In the genomic region with DNA sequence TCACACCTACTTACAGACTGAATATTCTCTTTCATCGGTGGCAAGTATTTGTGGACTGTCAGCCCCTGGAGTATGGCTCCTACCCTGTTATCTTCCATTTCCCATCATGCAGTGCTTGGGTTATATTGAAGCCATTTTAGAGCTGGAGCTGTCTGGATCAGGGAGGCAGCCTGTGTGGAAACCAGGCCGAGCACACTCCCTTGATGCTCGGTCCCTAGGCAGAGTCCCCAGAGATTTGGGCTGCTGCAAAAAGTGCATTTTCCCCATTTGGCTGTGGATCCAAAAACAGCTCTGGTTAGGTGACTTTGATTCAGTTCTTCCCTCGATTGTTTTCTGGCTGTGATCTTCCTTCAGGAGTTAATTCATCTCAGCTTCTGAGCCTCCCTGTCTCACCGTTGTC, we compare ENCODE assay signal across 9 mouse cellular contexts. TPM values are rescaled to one million over a fixed set of nuclear protein-coding genes. Genes with fewer than 3 reads are reported as not detected.
DNase-seq lines count a peak whose midpoint lies in the region; ATAC-seq and TF ChIP-seq lines count a peak whose summit lies in the region.
"Had no signal": no experiment of that assay in that cellular context is flagged by ENCODE, and none has a peak within 500 bp of the region (broad histone marks: within the 10 kb centered on the region; RNA-seq: fewer than 3 reads in every experiment).

No protein-coding gene starts in this region.

- TF ChIP-seq POLR2A in CH12.LX (IDR thresholded peaks at IDR 0.05; ENCODE audit: low read depth, low read length): no peak

- in situ Hi-C loops in CH12.LX (cut with MboI; ENCODE audit: low pct_ligation_motif_present, low pct_unique_long_range_greater_than_20kb, low sequenced_read_pairs): no loop called here

- no peak for TF ChIP-seq RAD21 in CH12.LX (IDR thresholded peaks at IDR 0.05; ENCODE audit: low read depth, low read length)

- WGBS in heart, embryonic 16.5 days: 51% methylated on average over 5 of the region's 5 CpGs
- WGBS in embryonic facial prominence, embryonic 14.5 days: 66% methylated on average over 5 of the region's 5 CpGs
- 64% methylated on average over 5 of the region's 5 CpGs for WGBS in liver, embryonic 14.5 days (ENCODE audit: insufficient replicate concordance)

- H3K9ac ChIP-seq in heart, embryonic 16.5 days (ENCODE audit: low read length): peak overlapping the region; percentile 47
- H3K9ac ChIP-seq in CH12.LX (ENCODE audit: insufficient read depth, low read depth): peak overlapping the region; percentile 30; the same call in 1 of the 2 replicates
- no peak overlapping the region for H3K9ac ChIP-seq in embryonic facial prominence, embryonic 14.5 days (ENCODE audit: low read depth, low read length)
- no peak overlapping the region; the same call in 1 of the 2 replicates for H3K9ac ChIP-seq in liver, embryonic 14.5 days (replicated peaks)

- peak overlapping the region; percentile 14; the same call in 1 of the 2 replicates for H3K4me3 ChIP-seq in heart, embryonic 16.5 days (ENCODE audit: low read length)
- peak overlapping the region in 2 of 3 experiments; percentile 11 to 88 for H3K4me3 ChIP-seq in CH12.LX (replicated peaks in 1 of 3; ENCODE audit: low read depth in 2 of 3, low read length in 2 of 3, poor library complexity in 1 of 3)
- no peak overlapping the region for H3K4me3 ChIP-seq in embryonic facial prominence, embryonic 14.5 days (ENCODE audit: low read depth, low read length)
- peak overlapping the region in 1 of 2 experiments; percentile 85; a peak in 1 of 4 replicates for H3K4me3 ChIP-seq in liver, embryonic 14.5 days (ENCODE audit: insufficient read depth in 1 of 2, low read depth in 2 of 2, low read length in 2 of 2)

- TF ChIP-seq CTCF in CH12.LX (conservative IDR thresholded peaks at IDR 0.05 in 1 of 2, IDR thresholded peaks at IDR 0.05 in 1 of 2; ENCODE audit: low read depth in 2 of 2, low read length in 2 of 2): no peak
- no peak for TF ChIP-seq CTCF in liver, embryonic 14.5 days (IDR thresholded peaks at IDR 0.05; ENCODE audit: low read depth)

- no peak for DNase-seq in heart, adult 8-10 months (ENCODE audit: low spot score)
- DNase-seq in CH12.LX (ENCODE audit: extremely low read depth): peak; percentile 14
- DNase-seq in embryonic facial prominence, embryonic 14.5 days (ENCODE audit: low spot score): no peak
- no peak for DNase-seq in liver, embryonic 14.5 days (ENCODE audit: low read depth in 3 of 3, low spot score in 3 of 3)
- DNase-seq in ovary, postnatal 14 days (ENCODE audit: low spot score): no peak
- DNase-seq in ovary, postnatal 36 days (ENCODE audit: low spot score): no peak
- DNase-seq: kidney, adult 11 months had no signal

- peaks cover 31% of the 10 kb centered on the region for H3K4me1 ChIP-seq in heart, embryonic 16.5 days (ENCODE audit: control insufficient read depth, insufficient read depth, low read length)
- H3K4me1 ChIP-seq in CH12.LX (ENCODE audit: control insufficient read depth in 1 of 2, insufficient read depth in 2 of 2): peaks cover 6 to 26% of the 10 kb centered on the region in 2 experiments
- H3K4me1 ChIP-seq in embryonic facial prominence, embryonic 14.5 days (ENCODE audit: control insufficient read depth, insufficient read depth, low read length): peaks cover 14% of the 10 kb centered on the region
- peaks cover 14 to 19% of the 10 kb centered on the region in 2 experiments for H3K4me1 ChIP-seq in liver, embryonic 14.5 days (replicated peaks; ENCODE audit: control insufficient read depth in 2 of 2, insufficient read depth in 2 of 2, low read length in 1 of 2)

- H3K9me3 ChIP-seq in heart, embryonic 16.5 days (replicated peaks; ENCODE audit: control insufficient read depth, low read length): no peaks in the 10 kb centered on the region
- H3K9me3 ChIP-seq in CH12.LX (replicated peaks; ENCODE audit: low read length): no peaks in the 10 kb centered on the region
- no peaks in the 10 kb centered on the region for H3K9me3 ChIP-seq in embryonic facial prominence, embryonic 14.5 days (ENCODE audit: control insufficient read depth, low read length)
- H3K9me3 ChIP-seq in liver, embryonic 14.5 days (ENCODE audit: control insufficient read depth, low read length): no peaks in the 10 kb centered on the region

- dilution Hi-C loops in CH12.LX (cut with MboI; ENCODE audit: extremely low pct_ligation_motif_present, extremely low pct_unique_long_range_greater_than_20kb, low sequenced_read_pairs): no loop called here

- peaks cover 54% of the 10 kb centered on the region for H3K79me2 ChIP-seq in CH12.LX (replicated peaks; ENCODE audit: control insufficient read depth, extremely low read depth, insufficient read depth, poor library complexity, severe bottlenecking)

- no peaks in the 10 kb centered on the region for H3K27me3 ChIP-seq in heart, embryonic 16.5 days (ENCODE audit: control insufficient read depth, insufficient read depth, low read length)
- H3K27me3 ChIP-seq in CH12.LX (replicated peaks): peaks cover 3% of the 10 kb centered on the region
- no peaks in the 10 kb centered on the region for H3K27me3 ChIP-seq in embryonic facial prominence, embryonic 14.5 days (replicated peaks; ENCODE audit: control insufficient read depth, insufficient read depth, low read length)
- no peaks in the 10 kb centered on the region for H3K27me3 ChIP-seq in liver, embryonic 14.5 days (ENCODE audit: control insufficient read depth, insufficient read depth, low read length)

- no peak for ATAC-seq in heart, embryonic 16.5 days (replicated peaks; ENCODE audit: extremely low read depth, insufficient read depth, low FRiP score)
- no peak for ATAC-seq in embryonic facial prominence, embryonic 14.5 days (ENCODE audit: low read depth)
- ATAC-seq in liver, embryonic 14.5 days (ENCODE audit: insufficient read depth): no peak
- no peak for ATAC-seq in granulocyte monocyte progenitor cell, adult 5-6 weeks (replicated peaks; ENCODE audit: poor library complexity, severe bottlenecking)

- H3K36me3 ChIP-seq in heart, embryonic 16.5 days (ENCODE audit: control insufficient read depth, insufficient read depth): peaks cover 3% of the 10 kb centered on the region; the same call in 1 of the 2 replicates
- H3K36me3 ChIP-seq in CH12.LX (replicated peaks in 1 of 2; ENCODE audit: control insufficient read depth in 1 of 2, insufficient read depth in 1 of 2, low read length in 1 of 2): peaks cover 11 to 45% of the 10 kb centered on the region in 2 experiments
- peaks cover 7% of the 10 kb centered on the region; the same call in 1 of the 2 replicates for H3K36me3 ChIP-seq in embryonic facial prominence, embryonic 14.5 days (ENCODE audit: control insufficient read depth, insufficient read depth, low read length)
- no peaks in the 10 kb centered on the region; the same call in 1 of the 2 replicates for H3K36me3 ChIP-seq in liver, embryonic 14.5 days (replicated peaks; ENCODE audit: control insufficient read depth, insufficient read depth, low read depth)

- no peak overlapping the region for H3K27ac ChIP-seq in heart, embryonic 16.5 days (ENCODE audit: low read length)
- no peak overlapping the region for H3K27ac ChIP-seq in CH12.LX (ENCODE audit: insufficient read depth, low read depth)
- no peak overlapping the region for H3K27ac ChIP-seq in embryonic facial prominence, embryonic 14.5 days (replicated peaks; ENCODE audit: low read depth, low read length)
- H3K27ac ChIP-seq in liver, embryonic 14.5 days: no peak overlapping the region

- H3K4me2 ChIP-seq in heart, embryonic 16.5 days (ENCODE audit: low read depth, low read length): peak overlapping the region; percentile 89
- H3K4me2 ChIP-seq in CH12.LX (ENCODE audit: insufficient read depth, low read depth, poor library complexity, severe bottlenecking): peak overlapping the region; percentile 92
- peak overlapping the region; percentile 58 for H3K4me2 ChIP-seq in embryonic facial prominence, embryonic 14.5 days (ENCODE audit: low read depth, low read length)
- peak overlapping the region; percentile 85 for H3K4me2 ChIP-seq in liver, embryonic 14.5 days (ENCODE audit: low read depth)

- no peak for TF ChIP-seq EP300 in CH12.LX (IDR thresholded peaks at IDR 0.05; ENCODE audit: low read length)
- no peak for TF ChIP-seq EP300 in liver, embryonic 14.5 days (IDR thresholded peaks at IDR 0.05; ENCODE audit: low read depth)

TF ChIP-seq in CH12.LX, 34 proteins besides CTCF, POLR2A, EP300 and RAD21 (continues in another document):
- no peak for TF ChIP-seq ZNF384 (IDR thresholded peaks at IDR 0.05; ENCODE audit: low read depth, low read length)
- no peak for TF ChIP-seq PAX5 (IDR thresholded peaks at IDR 0.05; ENCODE audit: low read length)
- TF ChIP-seq JUN (IDR thresholded peaks at IDR 0.05; ENCODE audit: insufficient read depth, low read depth, low read length): no peak
- TF ChIP-seq MYC (IDR thresholded peaks at IDR 0.05; ENCODE audit: low read depth, low read length): no peak
- no peak for TF ChIP-seq MXI1 (IDR thresholded peaks at IDR 0.05; ENCODE audit: low read depth, low read length)
- no peak for TF ChIP-seq MAZ (IDR thresholded peaks at IDR 0.05; ENCODE audit: low read depth, low read length)
- TF ChIP-seq TBP (conservative IDR thresholded peaks at IDR 0.05; ENCODE audit: low read depth, low read length): no peak

RNA-seq across cellular contexts. Expression of a gene that starts 2.1 kb away (rescaled TPM):
- polyA plus RNA-seq in heart, embryonic 16.5 days (2015; fragmentation: Nextera tagmentation; extraction: Ambion mirVana): 198 TPM in 2 replicates
- total RNA-seq in heart, adult 8-10 months (2022): 10 to 100 TPM; 66.1 to 76.5 (median 72.0) TPM
- 41.6 and 51.7 TPM in 2 replicates for total RNA-seq in CH12.LX (2012; rRNA removed)
- 57.1 and 59.8 TPM in 2 replicates for total RNA-seq in CH12.LX (2014; rRNA removed)
- polyA plus RNA-seq in CH12.LX (2012; ENCODE audit: insufficient read length, low read depth): 157 and 159 TPM in 2 replicates
- polyA plus RNA-seq in embryonic facial prominence, embryonic 14.5 days (2014; fragmentation: Nextera tagmentation; extraction: Ambion mirVana): 276 and 293 TPM in 2 replicates
- 20.2 and 32.3 TPM in 2 replicates for polyA plus RNA-seq in liver, embryonic 14.5 days (2012; rRNA removed)
- polyA plus RNA-seq in liver, embryonic 14.5 days (2014; fragmentation: Nextera tagmentation; extraction: Ambion mirVana): 79.6 and 88.4 TPM in 2 replicates
- total RNA-seq in granulocyte monocyte progenitor cell, adult 5-6 weeks (2014; fragmentation: Nextera tagmentation): 125 and 137 TPM in 2 replicates
- total RNA-seq in granulocyte monocyte progenitor cell, adult 5-6 weeks (2017): 64.1 and 69.6 TPM in 2 replicates

RNA-seq across cellular contexts. Expression of a gene that starts 28.4 kb away (rescaled TPM):
- polyA plus RNA-seq in heart, embryonic 16.5 days (2015; fragmentation: Nextera tagmentation; extraction: Ambion mirVana): 0.57 and 0.80 TPM in 2 replicates
- 1 to 10 TPM in 1 of 4 experiments, under 1 TPM in 1, not detected in 2; 0.40 to 1.4 TPM for total RNA-seq in heart, adult 8-10 months (2022)
- total RNA-seq in CH12.LX (2012; rRNA removed) (0.42 and 0.76 TPM in 2 replicates), CH12.LX (2014; rRNA removed) (0.47 and 0.55 TPM in 2 replicates)
- 0.96 and 2.0 TPM in 2 replicates for polyA plus RNA-seq in CH12.LX (2012; ENCODE audit: insufficient read length, low read depth)
- polyA plus RNA-seq in embryonic facial prominence, embryonic 14.5 days (2014; fragmentation: Nextera tagmentation; extraction: Ambion mirVana): 2.8 and 4.9 TPM in 2 replicates
- polyA plus RNA-seq in liver, embryonic 14.5 days (2012; rRNA removed): 0.22 and 0.29 TPM in 2 replicates
- not detected in 2 replicates for polyA plus RNA-seq in liver, embryonic 14.5 days (2014; fragmentation: Nextera tagmentation; extraction: Ambion mirVana)
- not detected in 2 replicates for total RNA-seq in granulocyte monocyte progenitor cell, adult 5-6 weeks (2014; fragmentation: Nextera tagmentation)
- not detected in 2 replicates for total RNA-seq in granulocyte monocyte progenitor cell, adult 5-6 weeks (2017)

Comparison
In these comparisons a context has a peak if more than half of its experiments do, and no peak if none do; other contexts are left out.
1. H3K9ac ChIP-seq: peak in heart, embryonic 16.5 days (single experiment) and CH12.LX (single experiment); none in embryonic facial prominence, embryonic 14.5 days (single experiment) and liver, embryonic 14.5 days (single experiment).
2. Peak in every context shown above with its lines, with median percentiles within 50 percentile points of each other: H3K4me2 ChIP-seq.